Mouse (Mus musculus) ES-Bruce4 (cell line): ENCODE results near the gene Mpzl3. TPM values are rescaled to one million over a fixed set of nuclear protein-coding genes. Genes with fewer than 3 reads are reported as not detected.

Experiments
- H3K27ac ChIP-seq: 2 replicates; pipeline ENCODE4 v1.5.1; 2012; ENCODE audit warnings: low read length, inconsistent platforms; ENCODE audit not compliant: insufficient read depth
- H3K27me3 ChIP-seq: 2 replicates; pipeline ENCODE4 v1.6.1; 2012; ENCODE audit warnings: mild to moderate bottlenecking, low read length, inconsistent platforms; ENCODE audit not compliant: control insufficient read depth, poor library complexity, insufficient read depth, severe bottlenecking
- H3K36me3 ChIP-seq: 2 replicates; pipeline ENCODE4 v1.6.1; 2012; ENCODE audit warnings: inconsistent platforms, mild to moderate bottlenecking, low read length, moderate library complexity; ENCODE audit not compliant: control insufficient read depth, poor library complexity, insufficient read depth, severe bottlenecking
- H3K4me1 ChIP-seq: one replicate; pipeline ENCODE4 v1.8.1; 2011; ENCODE audit warnings: low read length; ENCODE audit not compliant: control insufficient read depth, insufficient read depth
- H3K4me3 ChIP-seq: 2 replicates; pipeline ENCODE4 v1.5.1; 2011; ENCODE audit warnings: low read depth, mild to moderate bottlenecking, low read length
- H3K9ac ChIP-seq: 2 replicates; pipeline ENCODE4 v1.6.1; 2012; ENCODE audit warnings: low read depth, mild to moderate bottlenecking, inconsistent platforms; ENCODE audit not compliant: poor library complexity, severe bottlenecking
- H3K9me3 ChIP-seq: replicated peaks from 2 replicates; pipeline ENCODE4 v1.6.1; 2012; ENCODE audit warnings: mild to moderate bottlenecking, low read length, inconsistent platforms; ENCODE audit not compliant: control insufficient read depth, poor library complexity, insufficient read depth, severe bottlenecking
- CTCF ChIP-seq: IDR thresholded peaks from one replicate; pipeline ENCODE4 v1.8.1; 2011; ENCODE audit warnings: low read depth, low read length
- EP300 ChIP-seq: IDR thresholded peaks from 2 replicates; pipeline ENCODE4 v1.6.1; 2011; ENCODE audit warnings: low read depth, low read length; ENCODE audit not compliant: insufficient read depth
- POLR2A ChIP-seq: IDR thresholded peaks from one replicate; pipeline ENCODE4 v1.8.1; 2011; ENCODE audit warnings: low read length; ENCODE audit not compliant: insufficient read depth
- polyA plus RNA-seq: library from polyadenylated mRNA; stranded (reverse); fragments of >200 nt; gene quantifications from 2 replicates; pipeline ENCODE4 v1.2.4, GENCODE M21; 2011; ENCODE audit warnings: low read depth; ENCODE audit not compliant: missing spikeins, insufficient read depth, insufficient read length

Mpzl3 gene
- polyA plus RNA-seq, 1 experiment, result 6.7 TPM

GRCm38 (mm10) chr9:45049731-45050130, 5.3 kb upstream of the Mpzl3 start:
- TF ChIP-seq CTCF, result no peak
- TF ChIP-seq POLR2A, result no peak
- no peak for TF ChIP-seq EP300
- Histone ChIP-seq H3K27me3 (no peaks in the 10 kb centered on the region), H3K27ac (no peak overlapping the region), H3K4me1 (no peaks in the 10 kb centered on the region), H3K36me3 (peaks cover 30% of the 10 kb centered on the region), H3K4me3 (no peak overlapping the region), H3K9ac (no peak overlapping the region), H3K9me3 (no peaks in the 10 kb centered on the region; the same call in 1 of the 2 replicates)

- Histone ChIP-seq H3K4me3 (no peak overlapping the region), H3K9ac (no peak overlapping the region), H3K36me3 (peaks cover 25% of the 10 kb centered on the region), H3K27ac (no peak overlapping the region), H3K4me1 (no peaks in the 10 kb centered on the region), H3K9me3 (no peaks in the 10 kb centered on the region; the same call in 1 of the 2 replicates), H3K27me3 (no peaks in the 10 kb centered on the region)
- TF ChIP-seq POLR2A (no peak), EP300 (no peak), CTCF (no peak)
These were observed 4.7 kb upstream of the Mpzl3 start for GRCm38 (mm10) chr9:45050301-45050700.

GRCm38 (mm10) chr9:45058304-45058940, 3.4 kb downstream of the Mpzl3 start:
- Histone ChIP-seq H3K9me3 (no peaks in the 10 kb centered on the region; the same call in 1 of the 2 replicates), H3K27ac (no peak overlapping the region), H3K4me3 (no peak overlapping the region), H3K4me1 (no peaks in the 10 kb centered on the region), H3K9ac (no peak overlapping the region), H3K27me3 (no peaks in the 10 kb centered on the region), H3K36me3 (no peaks in the 10 kb centered on the region)
- no peak for TF ChIP-seq CTCF
- no peak for TF ChIP-seq POLR2A
- no peak for TF ChIP-seq EP300

- Histone ChIP-seq H3K4me1 (no peaks in the 10 kb centered on the region), H3K9me3 (no peaks in the 10 kb centered on the region), H3K27ac (no peak overlapping the region), H3K27me3 (no peaks in the 10 kb centered on the region), H3K36me3 (no peaks in the 10 kb centered on the region), H3K9ac (no peak overlapping the region), H3K4me3 (no peak overlapping the region)
- TF ChIP-seq EP300 (no peak), CTCF (no peak), POLR2A (no peak)
These were observed 5.2 kb downstream of the Mpzl3 start for GRCm38 (mm10) chr9:45060151-45060550.

GRCm38 (mm10) chr9:45062677-45063076, 7.7 kb downstream of the Mpzl3 start:
- TF ChIP-seq EP300 (no peak), POLR2A (no peak), CTCF (no peak)
- no peaks in the 10 kb centered on the region for H3K27me3 ChIP-seq
- no peaks in the 10 kb centered on the region for H3K4me1 ChIP-seq
- no peak overlapping the region for H3K27ac ChIP-seq
- no peak overlapping the region for H3K4me3 ChIP-seq
- H3K36me3 ChIP-seq, result no peaks in the 10 kb centered on the region
- H3K9me3 ChIP-seq, result no peaks in the 10 kb centered on the region
- no peak overlapping the region for H3K9ac ChIP-seq

- H3K9me3 ChIP-seq, result no peaks in the 10 kb centered on the region
- TF ChIP-seq POLR2A, result no peak
- no peak for TF ChIP-seq EP300
- TF ChIP-seq CTCF, result no peak
- H3K4me3 ChIP-seq, result no peak overlapping the region
- no peaks in the 10 kb centered on the region for H3K27me3 ChIP-seq
- H3K4me1 ChIP-seq, result no peaks in the 10 kb centered on the region
- H3K36me3 ChIP-seq, result no peaks in the 10 kb centered on the region
- H3K9ac ChIP-seq, result no peak overlapping the region
- no peak overlapping the region for H3K27ac ChIP-seq
These were observed 9.4 kb downstream of the Mpzl3 start for GRCm38 (mm10) chr9:45064421-45064820.
